Mouse (Mus musculus) MEL (cell line): ENCODE measurements at regions not wholly inside any gene's neighbourhood (a gene's known extent, or its start where the extent isn't known, plus 50 kb on each side); places are given as distances from the start of the nearest gene placed in this dataset.

ENCODE experiments used
- CTCF ChIP-seq, 3 experiments: IDR thresholded peaks in 2 of 3; conservative IDR thresholded peaks in 1 of 3; 2 replicates each; pipeline ENCODE4 v1.5.1; 2011 to 2012; ENCODE audit warnings: low read length in 3 of 3, low read depth in 2 of 3, mild to moderate bottlenecking in 2 of 3, improper control_type of control experiment in 1 of 3, inconsistent platforms in 1 of 3, mixed read lengths in 1 of 3, moderate library complexity in 1 of 3; ENCODE audit not compliant: control insufficient read depth in 1 of 3, insufficient read depth in 1 of 3, poor library complexity in 1 of 3, severe bottlenecking in 1 of 3
- ELF1 ChIP-seq: IDR thresholded peaks from 2 replicates; pipeline ENCODE4 v1.6.1; 2014; ENCODE audit warnings: low read depth, mild to moderate bottlenecking, inconsistent platforms, low read length, improper control_type of control experiment, moderate library complexity
- EP300 ChIP-seq, 2 experiments: IDR thresholded peaks; 2 replicates each; pipeline ENCODE4 v1.6.1; 2011; ENCODE audit warnings: improper control_type of control experiment in 2 of 2, low read length in 2 of 2, low read depth in 1 of 2, mild to moderate bottlenecking in 1 of 2
- MAX ChIP-seq: IDR thresholded peaks from 2 replicates; pipeline ENCODE4 v1.6.1; 2011; ENCODE audit warnings: low read length, improper control_type of control experiment
- POLR2AphosphoS2 ChIP-seq: IDR thresholded peaks from 2 replicates; pipeline ENCODE4 v1.6.1; 2011; ENCODE audit warnings: low read length, improper control_type of control experiment
- RAD21 ChIP-seq: IDR thresholded peaks from 2 replicates; pipeline ENCODE4 v1.6.1; 2011; ENCODE audit warnings: mild to moderate bottlenecking, low read depth, low read length, improper control_type of control experiment
- USF1 ChIP-seq: IDR thresholded peaks from 2 replicates; pipeline ENCODE4 v1.6.1; 2014; ENCODE audit warnings: low read depth, mild to moderate bottlenecking, inconsistent platforms, low read length, improper control_type of control experiment, moderate library complexity
- USF2 ChIP-seq, 2 experiments: IDR thresholded peaks; 2 replicates each; pipeline ENCODE4 v1.6.1; 2011 to 2012; ENCODE audit warnings: improper control_type of control experiment in 2 of 2, low read length in 2 of 2, borderline replicate concordance in 1 of 2, inconsistent platforms in 1 of 2, low read depth in 1 of 2, mild to moderate bottlenecking in 1 of 2; ENCODE audit not compliant: insufficient read depth in 1 of 2
- ZMIZ1 ChIP-seq: IDR thresholded peaks from 2 replicates; pipeline ENCODE4 v1.6.1; 2012; ENCODE audit warnings: low read depth, mild to moderate bottlenecking, inconsistent platforms, low read length, improper control_type of control experiment, moderate library complexity

GRCm38 (mm10) chr4:12791786-12792674, 620.2 kb upstream of the Fam92a start:
- no peak for TF ChIP-seq MAX
- no peak for TF ChIP-seq ELF1
- no peak for TF ChIP-seq USF1
- no peak for TF ChIP-seq POLR2AphosphoS2
- no peak for TF ChIP-seq USF2 (IDR thresholded peaks at IDR 0.05; ENCODE audit: borderline replicate concordance in 1 of 2, insufficient read depth in 1 of 2, low read depth in 1 of 2, low read length in 2 of 2)
- no peak for TF ChIP-seq EP300 (IDR thresholded peaks at IDR 0.05; ENCODE audit: low read depth in 1 of 2, low read length in 2 of 2)
- TF ChIP-seq CTCF (IDR thresholded peaks at IDR 0.05 in 2 of 3, conservative IDR thresholded peaks at IDR 0.05 in 1 of 3; ENCODE audit: control insufficient read depth in 1 of 3, insufficient read depth in 1 of 3, low read depth in 2 of 3, low read length in 3 of 3, poor library complexity in 1 of 3, severe bottlenecking in 1 of 3), result no peak
- TF ChIP-seq RAD21, result no peak
- TF ChIP-seq ZMIZ1, result no peak
